ENCODE assay signal across 9 mouse cellular contexts in the genomic region with DNA sequence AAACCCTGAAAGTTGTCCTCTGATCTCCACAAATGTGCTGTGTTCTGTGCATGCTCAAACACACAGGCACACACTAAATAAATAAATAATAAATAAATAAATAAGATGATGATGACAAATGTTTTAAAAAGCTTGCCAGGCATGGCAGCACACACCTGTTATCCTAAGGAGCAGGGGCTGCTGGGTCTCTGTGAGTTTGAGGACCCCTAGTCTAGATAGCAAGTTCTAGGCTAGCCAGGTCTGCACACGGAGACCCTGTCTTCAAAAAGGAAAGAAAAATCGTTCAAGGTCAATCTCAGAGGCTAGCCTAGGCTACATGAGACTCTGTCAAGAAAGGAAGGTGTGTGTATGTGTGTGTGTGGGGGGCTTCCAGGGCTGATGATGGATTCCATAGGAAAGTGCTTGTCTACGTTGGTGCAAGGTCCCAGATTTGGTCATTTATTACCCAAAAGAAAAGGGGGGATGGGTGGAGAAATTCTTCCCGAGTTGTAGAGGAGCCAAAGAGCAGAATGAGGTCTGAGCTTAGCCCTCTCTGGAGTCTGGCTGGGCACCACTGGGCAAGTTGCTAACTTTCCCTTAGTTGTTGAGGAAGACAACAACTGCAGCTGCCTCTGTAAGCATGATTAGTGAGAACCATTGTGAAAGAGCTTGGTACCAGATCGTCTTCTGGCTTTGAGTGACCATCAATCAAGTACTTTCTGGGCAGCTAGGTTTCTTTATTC. TPM values are rescaled to one million over a fixed set of nuclear protein-coding genes. Genes with fewer than 3 reads are reported as not detected.
DNase-seq lines count a peak whose midpoint lies in the region; ATAC-seq lines count a peak whose summit lies in the region.
"Had no signal": no experiment of that assay in that cellular context is flagged by ENCODE, and none has a peak within 500 bp of the region (broad histone marks: within the 10 kb centered on the region; RNA-seq: fewer than 3 reads in every experiment).

No protein-coding gene starts in this region.

- H3K27me3 ChIP-seq in heart, embryonic 13.5 days (replicated peaks) = no peaks in the 10 kb centered on the region
- H3K27me3 ChIP-seq in midbrain, embryonic 16.5 days (ENCODE audit: control insufficient read depth, insufficient read depth, low read depth, low read length) = no peaks in the 10 kb centered on the region
- H3K27me3 ChIP-seq in midbrain, embryonic 11.5 days (ENCODE audit: control insufficient read depth, insufficient read depth, low read length) = peaks cover 22% of the 10 kb centered on the region
- no peaks in the 10 kb centered on the region for H3K27me3 ChIP-seq in stomach, embryonic 16.5 days (ENCODE audit: control insufficient read depth, insufficient read depth, low read length)
- H3K27me3 ChIP-seq: Patski had no signal

- H3K27ac ChIP-seq in heart, embryonic 13.5 days (replicated peaks) = peak overlapping the region; percentile 91
- H3K27ac ChIP-seq in midbrain, embryonic 16.5 days (ENCODE audit: low read length) = no peak overlapping the region
- no peak overlapping the region for H3K27ac ChIP-seq in midbrain, embryonic 11.5 days (ENCODE audit: low read depth, low read length)
- H3K27ac ChIP-seq in stomach, embryonic 16.5 days (ENCODE audit: low read length) = peak overlapping the region; percentile 97

- no peak for ATAC-seq in heart, embryonic 13.5 days (ENCODE audit: extremely low read depth, insufficient number of reproducible peaks, low FRiP score, low TSS enrichment)
- ATAC-seq in midbrain, embryonic 16.5 days = no peak
- ATAC-seq in midbrain, embryonic 11.5 days (ENCODE audit: low FRiP score) = no peak
- ATAC-seq in stomach, embryonic 16.5 days (ENCODE audit: insufficient read depth, low FRiP score) = no peak
- no peak for ATAC-seq in CD4-positive, CD25-positive, alpha-beta regulatory T cell, adult 4 months

- peak overlapping the region; percentile 96 for H3K9ac ChIP-seq in heart, embryonic 13.5 days
- no peak overlapping the region for H3K9ac ChIP-seq in midbrain, embryonic 16.5 days (ENCODE audit: low read depth, low read length)
- H3K9ac ChIP-seq in midbrain, embryonic 11.5 days (ENCODE audit: low read length) = no peak overlapping the region
- H3K9ac ChIP-seq in stomach, embryonic 16.5 days (ENCODE audit: low read length) = peak overlapping the region; percentile 90

- peaks cover 83% of the 10 kb centered on the region for H3K4me1 ChIP-seq in heart, embryonic 13.5 days
- H3K4me1 ChIP-seq in midbrain, embryonic 16.5 days (ENCODE audit: control insufficient read depth, insufficient read depth, low read length) = peaks cover 20% of the 10 kb centered on the region
- H3K4me1 ChIP-seq in midbrain, embryonic 11.5 days (ENCODE audit: control insufficient read depth, insufficient read depth, low read length) = peaks cover 5% of the 10 kb centered on the region
- peaks cover 67% of the 10 kb centered on the region for H3K4me1 ChIP-seq in stomach, embryonic 16.5 days (ENCODE audit: control insufficient read depth, insufficient read depth, low read length)

- no peaks in the 10 kb centered on the region for H3K9me3 ChIP-seq in heart, embryonic 13.5 days
- no peaks in the 10 kb centered on the region for H3K9me3 ChIP-seq in midbrain, embryonic 16.5 days (replicated peaks; ENCODE audit: control insufficient read depth, low read length, poor library complexity, severe bottlenecking)
- no peaks in the 10 kb centered on the region for H3K9me3 ChIP-seq in midbrain, embryonic 11.5 days (ENCODE audit: control insufficient read depth, low read length)
- H3K9me3 ChIP-seq in stomach, embryonic 16.5 days (replicated peaks; ENCODE audit: control insufficient read depth, low read length) = no peaks in the 10 kb centered on the region

- intact Hi-C loops in heart, postnatal 10 days (cut with DNase I) = no loop called here

- 56% methylated on average over 5 of the region's 5 CpGs for WGBS in heart, embryonic 13.5 days
- WGBS in midbrain, embryonic 16.5 days = 80% methylated on average over 5 of the region's 5 CpGs
- WGBS in midbrain, embryonic 11.5 days = 79% methylated on average over 5 of the region's 5 CpGs
- 51% methylated on average over 5 of the region's 5 CpGs for WGBS in stomach, embryonic 16.5 days

- peak overlapping the region; percentile 88 for H3K4me3 ChIP-seq in heart, embryonic 13.5 days
- H3K4me3 ChIP-seq in midbrain, embryonic 16.5 days (ENCODE audit: low read depth, low read length) = no peak overlapping the region
- H3K4me3 ChIP-seq in midbrain, embryonic 11.5 days (ENCODE audit: low read depth, low read length) = no peak overlapping the region
- H3K4me3 ChIP-seq in stomach, embryonic 16.5 days (replicated peaks; ENCODE audit: low read length) = peak overlapping the region; percentile 84

- peaks cover 11% of the 10 kb centered on the region for H3K36me3 ChIP-seq in heart, embryonic 13.5 days
- H3K36me3 ChIP-seq in midbrain, embryonic 16.5 days (ENCODE audit: control insufficient read depth, insufficient read depth, low read length) = no peaks in the 10 kb centered on the region
- H3K36me3 ChIP-seq in midbrain, embryonic 11.5 days (ENCODE audit: control insufficient read depth, insufficient read depth, low read length) = no peaks in the 10 kb centered on the region
- H3K36me3 ChIP-seq in stomach, embryonic 16.5 days (ENCODE audit: control insufficient read depth, insufficient read depth, low read length) = no peaks in the 10 kb centered on the region

- no peak for DNase-seq in heart, postnatal 10 days
- DNase-seq in midbrain, embryonic 11.5 days (ENCODE audit: low spot score, missing footprints) = no peak
- peak; percentile 55 to 61 for DNase-seq in kidney, postnatal 36 days
- DNase-seq in layer of hippocampus, postnatal 10 days (ENCODE audit: low spot score in 2 of 2) = no peak

- H3K4me2 ChIP-seq in heart, embryonic 13.5 days = peak overlapping the region; percentile 92
- H3K4me2 ChIP-seq in midbrain, embryonic 16.5 days (ENCODE audit: low read length) = peak overlapping the region; percentile 66; the same call in 1 of the 2 replicates
- no peak overlapping the region for H3K4me2 ChIP-seq in midbrain, embryonic 11.5 days
- H3K4me2 ChIP-seq in stomach, embryonic 16.5 days (ENCODE audit: low read depth, low read length) = peak overlapping the region; percentile 73

RNA-seq across cellular contexts. Expression of a gene that starts 3.0 kb away (rescaled TPM):
- 107 and 111 TPM in 2 replicates for polyA plus RNA-seq in heart, embryonic 13.5 days (2015; fragmentation: Nextera tagmentation; extraction: Ambion mirVana)
- 100 to 1,000 TPM; 252 to 286 TPM for total RNA-seq in heart, postnatal 10 days (2021)
- polyA plus RNA-seq in midbrain, embryonic 16.5 days (2015; fragmentation: Nextera tagmentation; extraction: Ambion mirVana) = 99.7 and 109 TPM in 2 replicates
- polyA plus RNA-seq in midbrain, embryonic 11.5 days (2014; fragmentation: Nextera tagmentation; extraction: Ambion mirVana) = 23.5 and 25.2 TPM in 2 replicates
- 247 and 328 TPM in 2 replicates for polyA plus RNA-seq in stomach, embryonic 16.5 days (2015; fragmentation: Nextera tagmentation; extraction: Ambion mirVana)
- polyA plus RNA-seq in CD4-positive, CD25-positive, alpha-beta regulatory T cell, adult 4 months (2017; shearing (Covaris generic)) = 1 to 10 TPM in 1 of 2 experiments, under 1 TPM in 1; 0.32 to 1.9 TPM
- 10 to 100 TPM; 46.2 to 51.1 TPM for total RNA-seq in layer of hippocampus, postnatal 10 days (2021)

RNA-seq across cellular contexts. Expression of a gene that starts 20.1 kb away (rescaled TPM):
- polyA plus RNA-seq in heart, embryonic 13.5 days (2015; fragmentation: Nextera tagmentation; extraction: Ambion mirVana) = 62.9 and 63.5 TPM in 2 replicates
- 10 to 100 TPM; 24.4 to 27.3 TPM for total RNA-seq in heart, postnatal 10 days (2021)
- 20.7 and 20.8 TPM in 2 replicates for polyA plus RNA-seq in midbrain, embryonic 16.5 days (2015; fragmentation: Nextera tagmentation; extraction: Ambion mirVana)
- polyA plus RNA-seq in midbrain, embryonic 11.5 days (2014; fragmentation: Nextera tagmentation; extraction: Ambion mirVana) = 19.3 and 19.7 TPM in 2 replicates
- 56.7 and 62.1 TPM in 2 replicates for polyA plus RNA-seq in stomach, embryonic 16.5 days (2015; fragmentation: Nextera tagmentation; extraction: Ambion mirVana)
- polyA plus RNA-seq in CD4-positive, CD25-positive, alpha-beta regulatory T cell, adult 4 months (2017; shearing (Covaris generic)) = not detected
- total RNA-seq in layer of hippocampus, postnatal 10 days (2021) = 1 to 10 TPM; 8.9 TPM

RNA-seq across cellular contexts. Expression of a gene that starts 21.0 kb away (rescaled TPM):
- polyA plus RNA-seq in heart, embryonic 13.5 days (2015; fragmentation: Nextera tagmentation; extraction: Ambion mirVana) = 112 and 119 TPM in 2 replicates
- 10 to 100 TPM; 58.6 to 59.7 TPM for total RNA-seq in heart, postnatal 10 days (2021)
- 19.3 and 19.6 TPM in 2 replicates for polyA plus RNA-seq in midbrain, embryonic 16.5 days (2015; fragmentation: Nextera tagmentation; extraction: Ambion mirVana)
- 33.0 and 36.2 TPM in 2 replicates for polyA plus RNA-seq in midbrain, embryonic 11.5 days (2014; fragmentation: Nextera tagmentation; extraction: Ambion mirVana)
- 114 and 119 TPM in 2 replicates for polyA plus RNA-seq in stomach, embryonic 16.5 days (2015; fragmentation: Nextera tagmentation; extraction: Ambion mirVana)
- not detected for polyA plus RNA-seq in CD4-positive, CD25-positive, alpha-beta regulatory T cell, adult 4 months (2017; shearing (Covaris generic))
- total RNA-seq in layer of hippocampus, postnatal 10 days (2021) = 10 to 100 TPM; 15.1 to 15.2 TPM

RNA-seq across cellular contexts. Expression of a gene that starts 38.6 kb away (rescaled TPM):
- 8.0 and 9.3 TPM in 2 replicates for polyA plus RNA-seq in heart, embryonic 13.5 days (2015; fragmentation: Nextera tagmentation; extraction: Ambion mirVana)
- 1 to 10 TPM; 1.4 TPM for total RNA-seq in heart, postnatal 10 days (2021)
- 417 and 440 TPM in 2 replicates for polyA plus RNA-seq in midbrain, embryonic 16.5 days (2015; fragmentation: Nextera tagmentation; extraction: Ambion mirVana)
- polyA plus RNA-seq in midbrain, embryonic 11.5 days (2014; fragmentation: Nextera tagmentation; extraction: Ambion mirVana) = 16.4 TPM in 2 replicates
- 13.2 and 13.5 TPM in 2 replicates for polyA plus RNA-seq in stomach, embryonic 16.5 days (2015; fragmentation: Nextera tagmentation; extraction: Ambion mirVana)
- polyA plus RNA-seq in CD4-positive, CD25-positive, alpha-beta regulatory T cell, adult 4 months (2017; shearing (Covaris generic)) = under 1 TPM in 1 of 2 experiments, not detected in 1; 0.50 TPM
- 100 to 1,000 TPM; 124 to 125 TPM for total RNA-seq in layer of hippocampus, postnatal 10 days (2021)

RNA-seq across cellular contexts. Expression of a gene that starts 47.1 kb away (rescaled TPM):
- 104 and 110 TPM in 2 replicates for polyA plus RNA-seq in heart, embryonic 13.5 days (2015; fragmentation: Nextera tagmentation; extraction: Ambion mirVana)
- total RNA-seq in heart, postnatal 10 days (2021) = 10 to 100 TPM; 36.9 to 46.3 TPM
- 109 and 122 TPM in 2 replicates for polyA plus RNA-seq in midbrain, embryonic 16.5 days (2015; fragmentation: Nextera tagmentation; extraction: Ambion mirVana)
- 88.9 and 91.6 TPM in 2 replicates for polyA plus RNA-seq in midbrain, embryonic 11.5 days (2014; fragmentation: Nextera tagmentation; extraction: Ambion mirVana)
- polyA plus RNA-seq in stomach, embryonic 16.5 days (2015; fragmentation: Nextera tagmentation; extraction: Ambion mirVana) = 99.1 and 109 TPM in 2 replicates
- polyA plus RNA-seq in CD4-positive, CD25-positive, alpha-beta regulatory T cell, adult 4 months (2017; shearing (Covaris generic)) = 100 to 1,000 TPM; 126 to 156 TPM
- total RNA-seq in layer of hippocampus, postnatal 10 days (2021) = 10 to 100 TPM; 60.5 to 66.4 TPM

Comparison
In these comparisons a context has a peak if more than half of its experiments do, and no peak if none do; other contexts are left out.
1. H3K27ac ChIP-seq: peak in heart, embryonic 13.5 days (single experiment) and stomach, embryonic 16.5 days (single experiment); none in midbrain, embryonic 16.5 days (single experiment) and midbrain, embryonic 11.5 days (single experiment).
2. H3K4me3 ChIP-seq: peak in heart, embryonic 13.5 days (single experiment) and stomach, embryonic 16.5 days (single experiment); none in midbrain, embryonic 16.5 days (single experiment) and midbrain, embryonic 11.5 days (single experiment).
3. H3K9ac ChIP-seq: peak in heart, embryonic 13.5 days (single experiment) and stomach, embryonic 16.5 days (single experiment); none in midbrain, embryonic 16.5 days (single experiment) and midbrain, embryonic 11.5 days (single experiment).
4. DNase-seq: peak in kidney, postnatal 36 days (2 of 2); none in heart, postnatal 10 days (0 of 2), midbrain, embryonic 11.5 days (single experiment) and layer of hippocampus, postnatal 10 days (0 of 2).
5. RNA of a gene that starts 20.1 kb away (polyA plus RNA-seq): 62.9 to 63.5 TPM in heart, embryonic 13.5 days, 56.7 to 62.1 TPM in stomach, embryonic 16.5 days, 20.7 to 20.8 TPM in midbrain, embryonic 16.5 days and 19.3 to 19.7 TPM in midbrain, embryonic 11.5 days; not detected in CD4-positive, CD25-positive, alpha-beta regulatory T cell, adult 4 months; every median in the first group is over 10 times any median in the second.
6. RNA of a gene that starts 21.0 kb away (polyA plus RNA-seq): 112 to 119 TPM in heart, embryonic 13.5 days, 114 to 119 TPM in stomach, embryonic 16.5 days, 33.0 to 36.2 TPM in midbrain, embryonic 11.5 days and 19.3 to 19.6 TPM in midbrain, embryonic 16.5 days; not detected in CD4-positive, CD25-positive, alpha-beta regulatory T cell, adult 4 months; every median in the first group is over 10 times any median in the second.